Mouse (Mus musculus) liver, adult 2 months (tissue): ENCODE data around the gene Grik1.

Experiments
- CTCF ChIP-seq: fragments of 200-500 bp; IDR thresholded peaks from 2 replicates; pipeline ENCODE4 v1.5.1; 2011; ENCODE audit warnings: low read depth, low read length, control low read depth
- POLR2A ChIP-seq: fragments of 200-500 bp; IDR thresholded peaks from 2 replicates; pipeline ENCODE4 v1.6.1; 2011; ENCODE audit warnings: low read length, control low read depth; ENCODE audit not compliant: insufficient read depth; ENCODE audit errors: extremely low read depth

DNA sequence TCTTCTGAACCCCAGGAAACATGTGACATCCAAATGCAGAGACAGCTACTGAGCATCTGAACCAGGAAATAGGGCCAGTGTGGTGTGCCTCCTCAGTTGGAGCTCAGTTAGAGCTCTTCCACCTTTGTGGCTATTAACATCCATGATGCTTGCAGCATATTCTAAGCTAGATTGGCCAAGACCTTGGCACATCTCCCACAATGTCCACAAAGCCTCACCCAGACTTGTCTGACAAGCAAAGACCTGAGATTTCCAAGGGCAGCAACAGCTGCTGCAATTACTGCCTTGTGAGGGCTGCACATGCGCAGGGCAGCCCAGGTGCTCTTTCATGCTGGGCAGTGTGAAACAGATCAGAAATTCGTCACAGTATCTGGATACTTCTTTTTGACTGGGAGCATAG, 37.4 kb downstream of the Grik1 start:
- TF ChIP-seq CTCF = no peak
- TF ChIP-seq POLR2A = no peak
